Mouse (Mus musculus): ENCODE measurements around the gene Palm3. TPM values are rescaled to one million over a fixed set of nuclear protein-coding genes. Genes with fewer than 3 reads are reported as not detected.

The Palm3 gene
- total RNA-seq, 2 experiments from 2014 or later: 2.2 to 2.7 TPM

DNA sequence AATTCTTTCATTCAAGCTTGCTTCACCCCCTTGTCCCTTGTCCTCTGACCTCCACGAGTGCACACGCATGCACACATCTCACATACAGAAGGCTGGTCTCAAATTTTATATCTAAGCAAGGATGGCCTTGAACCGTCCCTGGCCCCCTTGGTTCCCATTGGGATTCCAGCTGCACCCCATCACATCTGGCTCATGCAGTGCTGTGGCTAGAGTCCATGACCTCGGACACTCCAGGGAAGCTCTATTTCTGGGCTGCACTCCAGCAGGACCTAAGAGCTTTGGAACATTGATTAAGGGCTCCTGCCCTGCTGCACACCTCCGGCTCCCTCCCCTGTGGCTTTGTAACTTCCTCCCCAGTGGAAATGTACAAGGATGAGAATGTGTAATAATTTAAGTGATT lies 16.7 kb downstream of the Palm3 start:
- intact Hi-C loops (cut with DNase I): loop anchor here (5.0 kb wide), 2 partner anchors 174 to 319 kb away; no protein-coding TSS in a partner anchor
- H3K27ac ChIP-seq: no peak overlapping the region
- no peak for TF ChIP-seq CTCF (IDR thresholded peaks at IDR 0.05)
- H3K4me3 ChIP-seq: no peak overlapping the region
- no peak for DNase-seq (ENCODE audit: extremely low spot score in 1 of 2, low spot score in 2 of 2)

DNA sequence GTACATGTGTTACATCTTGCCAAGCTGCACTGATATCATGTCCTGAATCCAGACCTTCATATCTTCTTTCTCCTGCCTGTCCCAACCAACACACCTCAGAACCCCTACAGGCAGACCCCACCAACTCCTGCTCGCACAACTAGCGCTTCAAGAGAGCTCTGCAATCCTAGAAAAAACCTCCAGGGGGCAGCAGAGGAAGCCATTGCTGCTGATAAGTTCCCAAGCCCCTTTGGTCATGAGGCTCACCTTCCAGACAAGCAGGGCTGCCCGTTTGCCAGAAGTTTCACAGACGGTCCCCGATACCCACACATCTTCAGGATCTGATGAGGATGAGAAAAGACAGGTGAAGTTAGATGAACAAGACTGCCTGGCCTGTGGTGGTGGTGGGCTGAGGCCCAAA lies 17.8 kb downstream of the Palm3 start:
- no peak overlapping the region for H3K4me3 ChIP-seq
- intact Hi-C loops (cut with DNase I): loop anchor here (5.0 kb wide), 2 partner anchors 173 to 318 kb away; no protein-coding TSS in a partner anchor
- peak; percentile 66 to 72 for DNase-seq (ENCODE audit: extremely low spot score in 1 of 2, low spot score in 2 of 2)
- peak; percentile 86 for TF ChIP-seq CTCF (IDR thresholded peaks at IDR 0.05)
- no peak overlapping the region for H3K27ac ChIP-seq

DNA sequence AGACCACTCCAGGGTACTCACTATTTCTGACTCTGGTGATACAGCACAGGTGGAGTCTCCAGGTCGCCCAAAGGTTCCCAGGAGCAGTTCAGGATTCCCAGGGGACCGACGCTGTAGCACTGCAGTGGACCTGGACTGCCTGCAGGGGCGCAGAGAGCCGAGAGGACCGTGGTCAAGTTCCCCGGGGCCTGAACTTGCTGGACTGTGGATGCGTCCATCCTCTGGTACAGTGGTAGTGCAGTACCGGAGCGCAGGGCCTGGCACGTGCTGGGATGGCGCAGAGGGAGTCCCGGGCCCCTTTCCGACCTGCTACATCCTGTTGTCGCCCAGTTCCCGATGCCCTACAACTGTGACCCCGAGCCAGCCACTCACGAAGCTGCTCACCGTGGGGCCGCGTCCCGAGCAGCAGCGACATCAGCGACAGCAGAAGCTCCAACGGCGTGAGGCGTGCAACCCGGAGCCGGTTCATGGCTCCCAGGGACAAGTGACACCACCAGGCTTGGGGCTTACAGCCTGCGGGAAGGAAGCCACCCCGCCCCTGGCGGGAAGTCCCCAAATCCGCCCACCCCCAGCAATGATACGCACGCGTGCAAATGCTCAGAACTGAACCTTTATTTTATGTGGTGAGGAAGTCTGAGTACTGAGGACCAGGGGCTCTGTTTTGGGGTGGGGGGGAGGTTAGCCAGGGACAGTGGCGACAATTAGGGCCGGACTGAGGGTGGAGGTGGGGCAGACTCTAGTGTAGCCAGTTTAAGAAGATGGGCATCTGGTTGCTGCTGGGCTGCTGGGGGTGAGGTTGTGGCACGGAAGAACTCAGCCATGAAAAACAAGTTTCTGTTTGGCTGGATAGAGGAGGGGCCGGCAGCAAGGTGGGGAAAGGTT lies 21.0 kb downstream of the Palm3 start, which contains the start of gene Il27ra:
Gene Il27ra (minus strand): TSS at position 524 of the 882 bp plus-strand sequence.
- H3K4me3 ChIP-seq: peak within 1 kb of the TSS; percentile 38
- no peak within 1 kb of the TSS for H3K27ac ChIP-seq
- peak; percentile 70 for TF ChIP-seq CTCF (IDR thresholded peaks at IDR 0.05)
- intact Hi-C loops (cut with DNase I): loop anchor here (5.0 kb wide), 1 partner anchor 130 kb away; no protein-coding TSS in a partner anchor
- peak in 1 of 2 experiments; percentile 37 for DNase-seq (ENCODE audit: extremely low spot score in 1 of 2, low spot score in 2 of 2)

DNA sequence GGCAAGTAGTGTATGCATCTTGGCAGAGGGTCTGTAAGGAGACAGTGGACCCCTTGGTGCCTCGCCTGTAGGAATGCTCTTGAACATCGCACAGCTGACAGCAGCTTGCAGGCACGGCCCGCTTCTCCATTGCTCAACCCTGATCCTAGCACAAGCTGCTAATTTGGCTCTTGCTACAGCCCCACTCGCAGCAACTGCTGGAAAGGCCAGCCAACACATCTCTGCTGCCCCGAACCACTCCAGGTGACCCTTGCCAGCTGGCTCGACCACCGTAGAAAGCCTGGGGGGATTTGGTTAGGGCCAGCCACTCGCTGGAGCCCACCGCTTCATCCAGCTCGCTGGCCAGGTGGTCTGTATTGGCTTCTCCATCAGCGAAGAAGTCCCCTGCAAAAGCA lies 21.7 kb downstream of the Palm3 start:
- Histone ChIP-seq H3K27ac (no peak overlapping the region), H3K4me3 (no peak overlapping the region)
- no peak for DNase-seq (ENCODE audit: extremely low spot score in 1 of 2, low spot score in 2 of 2)
- no peak for TF ChIP-seq CTCF (IDR thresholded peaks at IDR 0.05)
- intact Hi-C loops (cut with DNase I): loop anchor here (5.0 kb wide), 1 partner anchor 129 kb away; no protein-coding TSS in a partner anchor

DNA sequence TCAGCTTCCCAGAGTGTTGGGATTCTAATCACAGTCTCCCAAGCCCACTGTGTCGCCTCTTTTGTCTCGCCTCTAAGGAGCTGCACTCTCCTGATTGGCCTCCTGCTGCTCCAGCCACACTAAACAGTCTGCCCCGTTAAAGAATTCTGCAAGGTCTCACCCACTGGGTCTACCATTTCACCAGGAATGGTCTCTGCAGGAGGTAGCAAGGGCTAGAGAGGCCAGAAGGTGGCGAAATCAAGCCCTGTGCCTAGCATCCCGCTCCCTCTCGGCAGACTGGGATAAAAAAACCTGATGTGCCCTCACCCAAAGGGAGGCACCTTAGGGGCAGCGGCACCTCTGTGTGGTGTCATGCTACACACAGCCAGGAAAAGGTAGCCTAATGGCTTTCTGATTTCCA lies 22.8 kb downstream of the Palm3 start:
- H3K4me3 ChIP-seq: no peak overlapping the region
- DNase-seq (ENCODE audit: extremely low spot score in 1 of 2, low spot score in 2 of 2): no peak
- H3K27ac ChIP-seq: no peak overlapping the region
- intact Hi-C loops (cut with DNase I): loop anchor here (5.0 kb wide), 1 partner anchor 128 kb away; no protein-coding TSS in a partner anchor
- no peak for TF ChIP-seq CTCF (IDR thresholded peaks at IDR 0.05)

DNA sequence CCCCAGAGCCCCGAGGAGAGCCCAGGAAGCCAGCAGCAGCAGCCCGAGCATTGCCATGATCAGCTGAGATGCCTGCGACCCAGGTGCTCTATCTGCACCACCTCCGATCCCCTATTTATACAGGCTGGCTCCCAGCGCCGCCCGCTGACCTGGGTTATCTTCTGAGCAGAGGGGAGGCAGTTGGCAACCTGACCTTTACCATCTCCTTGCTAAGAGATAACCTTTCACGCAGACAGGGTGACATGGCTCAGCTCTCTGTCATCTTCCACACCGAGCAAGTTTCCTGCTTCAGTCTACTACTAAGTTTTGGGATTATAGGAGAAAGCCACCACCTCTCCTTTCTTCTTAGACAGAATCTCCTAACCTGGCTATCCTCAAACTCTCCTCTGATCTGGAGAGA lies 23.6 kb downstream of the Palm3 start, which contains the start of gene Rln3:
Gene Rln3 (minus strand): TSS at position 101 of the 400 bp plus-strand sequence.
- intact Hi-C loops (cut with DNase I): loop anchor here (5.0 kb wide), 1 partner anchor 127 kb away; no protein-coding TSS in a partner anchor
- Histone ChIP-seq H3K4me3 (no peak within 1 kb of the TSS), H3K27ac (no peak within 1 kb of the TSS)
- TF ChIP-seq CTCF (IDR thresholded peaks at IDR 0.05): no peak
- DNase-seq (ENCODE audit: extremely low spot score in 1 of 2, low spot score in 2 of 2): no peak

DNA sequence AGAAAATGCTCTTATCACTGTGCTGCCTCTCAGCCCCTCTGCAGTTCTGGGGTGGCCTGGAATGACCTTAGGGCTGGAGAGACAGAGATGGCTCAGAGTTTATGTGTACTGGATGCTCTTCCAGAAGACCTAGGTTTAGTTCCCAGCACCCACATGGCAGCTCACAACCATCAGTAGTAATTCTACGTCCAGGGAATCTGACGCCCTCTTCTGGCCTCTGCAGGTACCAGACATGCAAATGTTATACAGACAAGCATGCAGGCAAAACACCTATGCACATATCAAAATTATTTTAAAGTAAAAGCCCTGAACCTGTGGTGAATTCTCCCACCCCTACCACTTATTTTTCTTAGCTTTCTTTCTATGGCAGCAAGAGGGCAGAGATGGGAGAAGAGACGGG lies 25.2 kb downstream of the Palm3 start:
- no peak for TF ChIP-seq CTCF (IDR thresholded peaks at IDR 0.05)
- intact Hi-C loops (cut with DNase I): no loop called here
- no peak overlapping the region for H3K27ac ChIP-seq
- H3K4me3 ChIP-seq: no peak overlapping the region
- no peak for DNase-seq (ENCODE audit: extremely low spot score in 1 of 2, low spot score in 2 of 2)

DNA sequence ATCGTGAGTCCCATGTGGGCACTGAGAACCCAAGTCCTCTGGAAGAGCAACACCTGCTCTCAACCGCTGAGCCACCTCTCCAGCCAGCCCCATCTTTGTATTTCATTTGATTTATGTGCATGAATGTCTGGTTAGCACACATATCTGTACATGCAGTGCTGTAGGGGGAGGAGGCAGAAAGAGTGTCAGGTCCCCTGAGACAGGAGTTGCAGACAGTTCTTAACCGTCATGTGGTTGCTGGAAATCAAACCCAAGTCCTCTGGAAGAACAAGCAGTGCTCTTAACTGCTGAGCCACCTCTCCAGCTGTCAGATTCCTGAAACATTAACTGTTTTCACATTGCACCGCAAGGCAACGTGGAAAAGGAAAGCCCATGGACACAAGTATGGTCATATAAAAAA lies 26.9 kb downstream of the Palm3 start:
- Histone ChIP-seq H3K27ac (no peak overlapping the region), H3K4me3 (no peak overlapping the region)
- DNase-seq (ENCODE audit: extremely low spot score in 1 of 2, low spot score in 2 of 2): no peak
- intact Hi-C loops (cut with DNase I): no loop called here
- no peak for TF ChIP-seq CTCF (IDR thresholded peaks at IDR 0.05)

DNA sequence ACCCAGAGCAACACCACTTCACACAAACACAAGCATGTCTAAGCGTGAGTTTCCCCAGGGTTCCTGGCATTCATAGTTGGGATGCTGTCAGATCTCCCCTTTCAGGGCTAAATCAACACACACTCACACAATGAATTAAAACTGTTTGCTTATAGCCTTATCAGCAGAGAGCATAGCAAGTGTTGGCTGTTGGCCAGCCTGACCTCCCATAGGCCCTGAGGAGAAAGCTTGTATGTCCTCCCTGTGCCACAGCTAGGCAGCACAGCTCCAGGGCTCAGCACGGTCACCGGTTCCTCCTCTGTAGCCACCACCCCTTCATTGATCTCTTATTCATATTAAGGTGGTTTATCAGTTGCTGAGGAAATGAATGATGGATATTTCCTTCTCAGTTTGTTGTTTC lies 31.5 kb downstream of the Palm3 start:
- no peak for DNase-seq (ENCODE audit: extremely low spot score in 1 of 2, low spot score in 2 of 2)
- intact Hi-C loops (cut with DNase I): no loop called here
- no peak overlapping the region for H3K4me3 ChIP-seq
- TF ChIP-seq CTCF (IDR thresholded peaks at IDR 0.05): no peak
- H3K27ac ChIP-seq: no peak overlapping the region

DNA sequence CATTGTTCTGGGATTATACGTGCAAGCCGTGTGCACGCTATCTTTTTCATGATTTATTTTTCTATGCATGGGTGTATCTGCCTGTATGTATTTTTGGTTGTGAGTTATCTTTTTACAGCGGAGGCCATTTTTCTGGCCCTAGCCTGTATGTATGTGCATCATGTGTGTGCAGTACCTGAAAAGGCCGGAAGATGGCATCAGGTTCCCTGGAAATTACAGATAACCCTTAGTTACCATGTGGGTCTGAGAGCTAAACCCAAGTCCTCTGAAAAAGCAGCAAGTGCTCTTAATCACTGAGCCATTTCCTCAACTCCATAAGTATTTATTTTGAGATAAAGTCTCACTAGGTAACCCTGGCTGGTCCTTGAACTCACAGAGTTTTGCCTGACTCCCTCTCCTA lies 32.0 kb downstream of the Palm3 start:
- intact Hi-C loops (cut with DNase I): no loop called here
- H3K27ac ChIP-seq: no peak overlapping the region
- H3K4me3 ChIP-seq: no peak overlapping the region
- TF ChIP-seq CTCF (IDR thresholded peaks at IDR 0.05): no peak
- DNase-seq (ENCODE audit: extremely low spot score in 1 of 2, low spot score in 2 of 2): no peak

DNA sequence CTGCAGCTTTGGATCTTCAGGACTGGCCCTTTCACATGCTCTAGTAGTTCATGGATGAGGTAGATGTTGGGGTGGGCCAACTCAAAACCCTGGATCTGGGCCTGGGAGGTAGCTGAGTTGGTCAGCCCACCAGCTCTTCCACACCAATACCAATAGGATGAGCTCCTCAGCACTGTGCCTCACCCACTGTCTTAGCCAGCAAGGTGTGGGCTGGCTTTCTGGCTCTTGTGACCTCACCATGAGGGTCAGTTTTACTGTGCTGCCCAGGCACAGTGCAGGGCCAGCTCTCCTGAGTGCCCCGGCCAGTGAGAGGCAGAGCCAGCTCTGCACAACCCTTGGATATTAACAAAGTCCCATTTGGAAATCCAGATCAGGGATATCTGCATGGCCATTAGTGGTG lies 36.6 kb downstream of the Palm3 start:
- DNase-seq (ENCODE audit: extremely low spot score in 1 of 2, low spot score in 2 of 2): no peak
- Histone ChIP-seq H3K27ac (no peak overlapping the region), H3K4me3 (no peak overlapping the region)
- no peak for TF ChIP-seq CTCF (IDR thresholded peaks at IDR 0.05)
- intact Hi-C loops (cut with DNase I): no loop called here

DNA sequence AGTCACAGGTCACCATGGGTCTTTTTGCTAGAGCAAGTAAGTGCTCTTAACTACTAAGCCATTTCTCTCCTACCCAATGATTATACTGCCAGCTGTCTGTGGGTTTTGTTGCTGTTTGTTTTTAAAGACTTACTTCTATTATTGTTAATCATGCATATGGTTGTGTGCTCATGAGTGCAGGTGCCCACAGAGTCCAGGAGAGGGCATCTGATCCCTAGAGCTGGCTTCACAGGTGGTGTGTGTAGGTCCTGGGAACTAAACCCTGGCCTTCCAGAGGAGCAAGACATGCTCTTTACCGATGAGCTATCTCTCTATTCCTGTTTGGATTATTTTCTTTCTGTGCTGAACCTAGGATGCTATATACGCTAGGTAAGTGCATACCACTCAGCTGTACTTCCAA lies 38.0 kb downstream of the Palm3 start:
- H3K4me3 ChIP-seq: no peak overlapping the region
- no peak overlapping the region for H3K27ac ChIP-seq
- intact Hi-C loops (cut with DNase I): no loop called here
- no peak; the same call in none of the 2 replicates for TF ChIP-seq CTCF (IDR thresholded peaks at IDR 0.05)
- DNase-seq (ENCODE audit: extremely low spot score in 1 of 2, low spot score in 2 of 2): no peak
